Mouse (Mus musculus) T-cell, adult 2 months (primary cell): ENCODE results near the gene Frmpd4.
A peak's percentile ranks its signal among the peaks of the same experiment; 100 is the strongest.

Experiments
- DNase-seq: peaks from one replicate; pipeline ENCODE4 v3.0.0; 2022; ENCODE audit warnings: low spot score

Frmpd4 gene

GRCm38 (mm10) chrX:168124043-168124442, 453.0 kb downstream of the Frmpd4 start:
- no peak for DNase-seq

- DNase-seq = no peak
Observed at GRCm38 (mm10) chrX:168123589-168123965, 453.5 kb downstream of the Frmpd4 start.

- no peak for DNase-seq
Observed at GRCm38 (mm10) chrX:168122806-168123588, 454.0 kb downstream of the Frmpd4 start.

GRCm38 (mm10) chrX:168041589-168041988, 535.4 kb downstream of the Frmpd4 start:
- DNase-seq = no peak

GRCm38 (mm10) chrX:168020574-168021145, 556.4 kb downstream of the Frmpd4 start:
- no peak for DNase-seq

- no peak for DNase-seq
Observed at GRCm38 (mm10) chrX:168017792-168018191, 559.2 kb downstream of the Frmpd4 start.

- no peak for DNase-seq
Observed at GRCm38 (mm10) chrX:167984835-167985234, 592.2 kb downstream of the Frmpd4 start.

- DNase-seq = no peak
Observed at GRCm38 (mm10) chrX:167951207-167951606, 625.8 kb downstream of the Frmpd4 start.

GRCm38 (mm10) chrX:167909483-167909882, 667.5 kb downstream of the Frmpd4 start:
- DNase-seq = no peak

- no peak for DNase-seq
Observed at GRCm38 (mm10) chrX:167901046-167901445, 676.0 kb downstream of the Frmpd4 start.

GRCm38 (mm10) chrX:167854821-167855220, 722.2 kb downstream of the Frmpd4 start:
- no peak for DNase-seq

- DNase-seq = no peak
Observed at GRCm38 (mm10) chrX:167832543-167832942, 744.5 kb downstream of the Frmpd4 start.

GRCm38 (mm10) chrX:167828456-167828855, 748.6 kb downstream of the Frmpd4 start:
- DNase-seq = no peak

GRCm38 (mm10) chrX:167817363-167817762, 759.7 kb downstream of the Frmpd4 start:
- DNase-seq = peak; percentile 5

GRCm38 (mm10) chrX:167810120-167810519, 766.9 kb downstream of the Frmpd4 start:
- no peak for DNase-seq

- no peak for DNase-seq
Observed at GRCm38 (mm10) chrX:167808572-167808971, 768.5 kb downstream of the Frmpd4 start.

- no peak for DNase-seq
Observed at GRCm38 (mm10) chrX:167788737-167789136, 788.3 kb downstream of the Frmpd4 start.

GRCm38 (mm10) chrX:167783526-167783925, 793.5 kb downstream of the Frmpd4 start:
- no peak for DNase-seq

GRCm38 (mm10) chrX:167719564-167719981, 857.5 kb downstream of the Frmpd4 start:
- no peak for DNase-seq

- DNase-seq = no peak
Observed at GRCm38 (mm10) chrX:167719092-167719491, 857.9 kb downstream of the Frmpd4 start.

GRCm38 (mm10) chrX:167654806-167655495, 922.1 kb downstream of the Frmpd4 start:
- DNase-seq = no peak

- DNase-seq = no peak
Observed at GRCm38 (mm10) chrX:167654249-167654648, 922.8 kb downstream of the Frmpd4 start.

GRCm38 (mm10) chrX:167597639-167598217, 979.3 kb downstream of the Frmpd4 start:
- no peak for DNase-seq
